Mouse (Mus musculus) lung, postnatal 25 days (tissue): ENCODE results near the gene Apba2.

Experiments used
- DNase-seq: peaks from one replicate; pipeline ENCODE4 v3.0.0; 2022; ENCODE audit warnings: low spot score

Apba2 gene

GRCm38 (mm10) chr7:64659328-64659727, 157.8 kb downstream of the Apba2 start:
- no peak for DNase-seq

- no peak for DNase-seq
Observed at GRCm38 (mm10) chr7:64662506-64662905, 161.0 kb downstream of the Apba2 start.

DNA sequence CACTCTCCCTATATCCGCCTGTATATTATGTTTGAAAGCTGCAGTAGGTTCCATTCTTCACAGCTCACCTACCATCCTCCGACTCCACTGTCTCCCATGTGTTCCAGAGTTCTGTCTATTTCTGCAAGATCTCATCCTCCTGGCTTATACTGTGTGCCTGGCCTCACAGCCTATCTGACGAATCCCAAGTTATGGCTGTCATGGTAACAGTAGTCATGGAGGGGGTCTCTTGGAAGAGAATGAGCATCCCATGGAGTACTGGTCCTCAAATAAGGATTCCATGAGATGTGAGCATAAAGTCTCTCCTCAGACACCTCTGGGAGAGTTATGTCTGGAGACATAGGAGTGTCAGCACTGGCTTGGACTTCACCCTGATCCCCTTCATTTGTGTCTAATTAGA, 162.1 kb downstream of the Apba2 start:
- DNase-seq = no peak

DNA sequence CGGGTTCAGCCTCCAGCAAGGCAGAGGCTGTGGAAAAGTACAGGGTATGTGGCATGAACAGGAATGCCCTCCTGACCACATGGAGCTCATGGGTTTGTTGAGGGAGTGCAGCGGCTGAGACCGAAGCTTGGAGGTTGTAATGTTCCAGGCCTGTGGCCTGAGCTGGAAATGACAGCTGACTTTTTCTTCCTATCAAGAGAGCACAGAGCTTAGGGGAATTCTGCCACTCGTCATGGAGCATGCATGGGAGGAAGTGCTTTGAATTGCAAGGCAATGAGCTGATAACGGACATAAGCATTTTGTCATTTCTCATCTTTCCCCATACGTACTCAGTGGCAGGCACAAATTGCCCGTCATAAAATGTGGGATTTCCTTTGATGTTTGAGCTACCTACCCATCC, 163.6 kb downstream of the Apba2 start:
- no peak for DNase-seq

- no peak for DNase-seq
Observed at GRCm38 (mm10) chr7:64665716-64666298, 164.3 kb downstream of the Apba2 start.

DNA sequence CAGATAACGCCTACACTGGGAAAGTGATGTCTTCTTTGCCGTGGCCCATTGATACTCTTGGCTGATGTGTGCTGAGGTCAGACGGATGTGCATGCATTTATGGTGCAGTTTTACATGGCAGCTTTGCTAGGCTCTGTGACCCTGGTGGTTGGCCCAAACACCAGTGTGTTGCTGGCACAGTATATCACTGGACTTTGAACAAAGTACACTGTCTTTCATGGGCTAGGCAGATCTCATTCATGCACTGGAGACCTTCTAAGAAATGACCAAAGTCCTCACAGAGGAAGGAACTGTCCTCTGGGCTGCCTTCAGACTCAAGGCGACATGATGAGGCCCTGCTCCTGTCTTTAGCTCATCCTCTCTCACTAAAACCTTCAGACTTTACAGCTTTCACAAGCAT, 166.5 kb downstream of the Apba2 start:
- DNase-seq = no peak

DNA sequence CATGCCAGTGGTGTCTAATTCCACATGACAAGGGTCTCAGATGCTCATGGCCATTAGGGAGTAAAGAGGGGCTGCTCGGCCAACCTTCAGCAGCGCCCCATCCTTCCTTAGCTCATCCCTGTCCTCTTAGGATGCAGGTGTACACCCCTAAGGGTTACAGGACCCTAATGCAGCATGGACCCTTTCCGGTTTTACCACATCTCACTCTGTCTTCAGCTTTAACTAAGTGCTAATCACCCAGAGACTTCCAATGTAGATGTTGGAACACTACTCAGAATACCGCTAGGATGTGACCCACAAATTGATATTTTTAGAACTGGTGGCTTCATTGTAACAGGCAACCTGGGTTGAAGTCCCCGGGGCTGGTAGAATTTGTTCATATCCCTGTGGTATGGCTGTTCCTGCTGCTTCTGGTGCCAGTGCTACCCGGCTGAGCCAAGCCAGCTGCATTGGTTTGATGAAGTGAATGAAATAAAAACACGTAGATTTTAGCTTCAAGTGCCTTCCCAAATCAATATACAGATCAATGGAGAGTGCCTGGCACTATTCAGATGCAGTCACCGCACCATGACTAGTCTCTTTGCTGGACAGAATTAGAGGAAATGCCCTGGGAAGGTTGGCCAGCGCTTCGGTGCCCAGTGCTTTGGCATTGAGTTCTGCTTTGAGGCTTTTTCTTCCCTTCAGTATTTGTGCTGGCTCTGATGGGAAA, 178.4 kb downstream of the Apba2 start:
- no peak for DNase-seq

- DNase-seq = no peak
Observed at GRCm38 (mm10) chr7:64684893-64685292, 183.4 kb downstream of the Apba2 start.

DNA sequence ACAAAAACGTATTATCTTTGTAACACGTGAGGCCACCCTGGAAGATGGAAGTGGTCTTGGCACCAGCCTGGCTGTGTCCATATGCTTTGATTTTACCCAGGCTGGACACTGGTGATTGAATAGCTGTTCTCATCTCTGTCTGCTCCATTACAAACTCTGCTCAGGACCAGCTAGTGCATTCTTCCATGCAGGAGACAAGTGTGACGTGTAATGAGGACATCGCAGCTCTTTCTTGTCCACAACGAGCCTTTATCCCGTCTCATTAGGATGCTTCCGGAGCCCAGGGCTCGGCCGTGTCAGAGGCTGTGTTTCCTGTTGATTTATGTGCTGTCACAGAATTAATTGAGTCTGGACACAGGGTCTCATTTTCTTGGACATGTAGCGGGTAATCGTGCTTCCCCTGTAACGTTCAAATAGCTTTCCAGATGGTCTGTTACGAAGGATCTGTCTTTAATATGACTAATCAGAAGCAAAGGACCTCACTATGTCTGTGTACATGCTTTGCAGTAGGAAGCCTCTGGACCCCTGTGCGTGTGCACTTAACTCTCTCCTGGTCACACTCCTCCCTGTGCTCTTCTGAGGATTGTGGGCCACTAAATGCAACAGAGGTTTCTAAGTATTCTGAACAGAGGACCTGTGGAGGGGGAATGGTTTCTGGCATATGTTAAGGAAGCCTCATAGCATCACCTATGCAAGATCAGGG, 186.8 kb downstream of the Apba2 start:
- DNase-seq = no peak

DNA sequence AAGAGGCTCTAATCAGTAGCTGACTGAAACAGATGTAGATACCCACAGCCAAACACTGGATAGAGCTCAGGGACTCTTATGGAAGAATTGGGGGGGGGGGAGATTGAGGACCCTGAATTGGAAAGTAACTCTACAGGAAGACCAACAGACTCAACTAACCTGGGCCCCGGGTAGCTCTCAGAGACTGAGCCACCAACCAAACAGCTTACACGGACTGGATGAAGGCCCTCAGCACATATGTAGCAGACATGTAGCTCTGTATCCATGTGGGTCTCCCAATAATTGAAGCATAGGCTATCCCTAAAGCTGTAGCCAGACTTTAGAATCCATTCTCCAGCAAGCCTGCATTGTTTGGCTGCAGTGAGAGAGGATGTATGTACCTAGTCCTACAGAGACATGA, 190.3 kb downstream of the Apba2 start:
- DNase-seq = no peak

DNA sequence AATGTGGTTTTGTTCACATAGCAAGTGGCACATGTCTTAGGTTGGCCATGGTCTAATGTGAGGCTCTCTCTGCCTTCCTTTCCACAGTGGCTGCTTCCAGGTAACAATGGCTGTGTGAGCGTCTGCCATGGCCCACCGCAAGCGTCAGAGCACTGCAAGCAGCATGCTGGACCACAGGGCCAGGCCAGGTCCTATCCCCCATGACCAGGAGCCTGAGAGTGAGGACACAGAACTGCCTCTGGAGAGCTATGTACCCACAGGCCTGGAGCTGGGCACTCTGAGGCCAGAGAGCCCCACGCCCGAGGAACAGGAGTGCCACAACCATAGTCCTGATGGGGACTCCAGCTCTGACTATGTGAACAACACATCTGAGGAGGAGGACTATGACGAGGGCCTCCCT, 193.4 kb downstream of the Apba2 start:
- DNase-seq = no peak

GRCm38 (mm10) chr7:64696521-64697281, 195.2 kb downstream of the Apba2 start:
- DNase-seq = no peak

DNA sequence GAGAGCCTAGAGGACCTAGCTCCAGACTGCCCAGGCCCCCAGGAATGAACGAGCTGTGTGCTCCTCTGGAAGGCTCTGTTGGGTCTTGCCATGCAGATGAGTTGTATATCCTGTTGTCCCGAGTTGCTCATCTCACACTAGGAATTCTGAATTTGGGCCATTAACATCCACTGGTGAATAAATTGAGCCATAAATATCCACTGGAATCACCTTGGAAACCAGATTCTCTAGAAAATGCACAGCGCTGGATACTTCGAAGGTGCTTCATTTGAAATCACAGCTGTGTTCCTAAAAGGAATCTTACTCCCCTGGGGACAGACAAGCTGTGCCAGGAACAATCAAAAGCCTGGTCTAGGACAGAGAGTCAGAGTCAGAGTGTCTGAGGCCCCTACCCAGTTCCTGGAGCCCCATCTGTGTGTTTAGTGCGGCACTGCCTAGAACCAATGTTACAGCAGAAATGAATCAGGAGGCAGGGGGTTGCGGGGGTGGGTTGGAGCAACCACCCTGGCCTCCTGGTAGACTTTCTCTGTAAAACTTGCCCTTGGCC, 196.4 kb downstream of the Apba2 start:
- no peak for DNase-seq

- DNase-seq = no peak
Observed at GRCm38 (mm10) chr7:64704060-64704595, 202.6 kb downstream of the Apba2 start.

DNA sequence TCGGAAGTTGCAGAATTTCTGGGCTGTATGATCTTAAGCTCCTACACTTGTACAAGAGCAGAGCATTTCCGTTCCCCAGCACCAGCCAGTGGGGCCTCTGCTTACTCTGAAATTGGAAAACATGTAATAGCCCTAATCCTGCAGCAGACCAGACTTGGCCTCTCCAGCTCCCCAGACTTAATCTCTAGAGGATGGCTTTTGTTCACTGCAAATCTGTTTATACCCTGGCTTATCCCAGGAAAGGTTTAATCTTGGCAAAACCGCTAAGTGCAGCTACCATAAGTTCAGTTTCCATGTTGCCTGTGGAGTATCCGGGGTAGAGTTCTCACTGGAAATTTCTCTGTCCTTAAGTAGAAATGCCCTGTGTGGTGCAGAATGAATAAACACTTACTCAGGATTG, 206.7 kb downstream of the Apba2 start:
- no peak for DNase-seq

GRCm38 (mm10) chr7:64709520-64710262, 208.2 kb downstream of the Apba2 start:
- no peak for DNase-seq

- DNase-seq = no peak
Observed at GRCm38 (mm10) chr7:64716286-64716685, 214.8 kb downstream of the Apba2 start.

DNA sequence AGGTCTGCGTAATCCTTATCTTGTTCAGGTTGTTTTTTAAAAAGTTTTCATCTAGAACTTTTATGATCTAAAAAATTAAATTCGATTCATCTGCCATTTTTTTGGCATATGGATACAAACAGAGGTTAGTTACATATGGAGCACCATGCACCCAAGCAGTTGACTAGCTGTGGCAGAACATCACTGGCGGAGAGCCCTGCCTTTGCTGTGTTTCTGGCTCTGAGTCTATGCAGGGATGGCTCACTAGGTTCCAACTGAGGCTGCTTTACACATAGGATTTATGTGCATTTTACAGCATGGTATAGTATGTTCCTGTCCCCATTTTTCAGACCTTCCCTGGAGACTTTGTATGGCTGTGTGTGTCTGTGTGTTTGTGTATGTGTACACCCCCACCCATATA, 221.8 kb downstream of the Apba2 start:
- DNase-seq = no peak

DNA sequence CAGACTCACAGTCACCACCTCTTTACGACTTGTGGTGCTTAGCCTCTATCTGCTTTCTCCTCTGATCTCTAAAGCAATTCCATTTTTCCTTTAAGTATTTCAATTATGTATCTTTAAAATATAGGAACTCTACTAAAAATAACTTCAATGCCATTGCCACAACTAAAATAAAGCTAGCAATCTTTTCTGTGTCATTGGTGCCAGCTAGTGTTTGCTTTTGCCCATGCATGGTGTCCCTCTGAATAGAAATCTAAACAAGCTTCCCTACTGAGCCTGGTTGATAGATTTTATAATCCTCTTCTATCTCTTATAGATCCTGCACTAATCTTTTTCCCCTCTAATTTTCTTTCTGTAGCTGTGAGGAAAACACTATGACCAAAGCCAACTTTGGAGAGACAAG, 222.9 kb downstream of the Apba2 start:
- no peak for DNase-seq

DNA sequence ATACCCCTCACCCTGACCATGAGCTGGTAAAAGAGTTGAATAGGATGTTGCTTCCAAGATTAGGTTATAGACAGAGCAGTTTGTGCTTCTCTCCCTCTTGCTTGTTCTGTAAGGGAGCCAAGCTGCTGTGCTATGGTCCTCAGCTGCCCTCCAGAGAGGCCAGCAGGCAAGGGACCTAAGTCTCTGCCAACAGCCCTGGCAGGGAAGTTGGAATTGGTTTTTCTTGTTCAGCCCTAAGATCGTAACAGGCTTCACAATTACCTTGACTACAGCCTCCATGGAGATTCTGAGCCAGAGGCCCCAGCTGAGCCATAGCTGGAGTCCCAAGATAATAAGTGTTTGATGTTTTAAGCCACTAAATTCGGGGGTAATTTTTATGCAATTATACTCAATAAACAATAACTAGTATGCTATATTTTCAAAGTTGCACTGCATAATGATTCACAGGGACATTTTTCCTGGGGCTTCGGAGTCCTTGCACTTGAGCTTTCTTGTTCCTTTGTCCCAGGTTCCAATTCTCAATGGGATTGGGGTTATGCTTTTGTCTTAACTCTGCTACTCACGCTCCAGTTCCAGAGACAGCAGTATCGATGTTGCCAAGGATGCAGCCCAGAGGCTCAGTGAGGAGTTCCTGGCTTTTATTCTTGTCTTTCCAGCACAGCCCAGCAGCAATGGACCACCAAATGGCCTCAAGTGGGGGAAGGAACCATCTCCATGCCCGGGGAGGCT, 224.6 kb downstream of the Apba2 start:
- DNase-seq = no peak

GRCm38 (mm10) chr7:64728181-64728591, 226.7 kb downstream of the Apba2 start:
- no peak for DNase-seq
